Mouse (Mus musculus) CH12.LX (cell line): ENCODE data around the gene Irgm2.
"Not testable (repeated sequence)": the region's sequence is repeated elsewhere in the genome, so short reads cannot be mapped to it uniquely, and the experiment has no call there.

Experiments
- CHD2 ChIP-seq: IDR thresholded peaks from 2 replicates; pipeline ENCODE4 v1.6.1; 2011; ENCODE audit warnings: low read length, improper control_type of control experiment
- CTCF ChIP-seq, 2 experiments: IDR thresholded peaks in 1 of 2; conservative IDR thresholded peaks in 1 of 2; 2 replicates each; pipeline ENCODE4 v1.5.1; 2011 to 2012; ENCODE audit warnings: low read depth in 2 of 2, low read length in 2 of 2, improper control_type of control experiment in 1 of 2, inconsistent platforms in 1 of 2, mild to moderate bottlenecking in 1 of 2, moderate library complexity in 1 of 2
- E2F4 ChIP-seq: IDR thresholded peaks from 2 replicates; pipeline ENCODE4 v1.6.1; 2011; ENCODE audit warnings: low read depth, low read length, improper control_type of control experiment; ENCODE audit not compliant: insufficient replicate concordance
- EP300 ChIP-seq: IDR thresholded peaks from 2 replicates; pipeline ENCODE4 v1.6.1; 2011; ENCODE audit warnings: low read length, improper control_type of control experiment
- JUN ChIP-seq: IDR thresholded peaks from 2 replicates; pipeline ENCODE4 v1.6.1; 2011; ENCODE audit warnings: low read depth, mild to moderate bottlenecking, low read length, improper control_type of control experiment, moderate library complexity; ENCODE audit not compliant: insufficient read depth
- MAFK ChIP-seq: IDR thresholded peaks from 2 replicates; pipeline ENCODE4 v1.6.1; 2011; ENCODE audit warnings: low read length, improper control_type of control experiment; ENCODE audit not compliant: insufficient replicate concordance
- MAZ ChIP-seq: IDR thresholded peaks from 2 replicates; pipeline ENCODE4 v1.6.1; 2012; ENCODE audit warnings: low read depth, mild to moderate bottlenecking, inconsistent platforms, low read length, improper control_type of control experiment, moderate library complexity
- MYC ChIP-seq: IDR thresholded peaks from 2 replicates; pipeline ENCODE4 v1.6.1; 2011; ENCODE audit warnings: low read depth, mild to moderate bottlenecking, improper control_type of control experiment, low read length
- PAX5 ChIP-seq: IDR thresholded peaks from 2 replicates; pipeline ENCODE4 v1.6.1; 2012; ENCODE audit warnings: low read length, inconsistent platforms, mixed read lengths
- POLR2A ChIP-seq: IDR thresholded peaks from 2 replicates; pipeline ENCODE4 v1.6.1; 2011; ENCODE audit warnings: low read depth, mild to moderate bottlenecking, improper control_type of control experiment, low read length
- POLR2AphosphoS2 ChIP-seq: IDR thresholded peaks from 2 replicates; pipeline ENCODE4 v1.6.1; 2011; ENCODE audit warnings: low read depth, low read length, improper control_type of control experiment
- RAD21 ChIP-seq: IDR thresholded peaks from 2 replicates; pipeline ENCODE4 v1.6.1; 2011; ENCODE audit warnings: low read depth, mild to moderate bottlenecking, low read length, improper control_type of control experiment, moderate library complexity
- ZKSCAN1 ChIP-seq: IDR thresholded peaks from 2 replicates; pipeline ENCODE4 v1.6.1; 2012; ENCODE audit warnings: low read depth, inconsistent platforms, low read length, improper control_type of control experiment, borderline replicate concordance
- ZNF384 ChIP-seq: IDR thresholded peaks from 2 replicates; pipeline ENCODE4 v1.6.1; 2012; ENCODE audit warnings: low read depth, low read length, improper control_type of control experiment, inconsistent platforms

DNA sequence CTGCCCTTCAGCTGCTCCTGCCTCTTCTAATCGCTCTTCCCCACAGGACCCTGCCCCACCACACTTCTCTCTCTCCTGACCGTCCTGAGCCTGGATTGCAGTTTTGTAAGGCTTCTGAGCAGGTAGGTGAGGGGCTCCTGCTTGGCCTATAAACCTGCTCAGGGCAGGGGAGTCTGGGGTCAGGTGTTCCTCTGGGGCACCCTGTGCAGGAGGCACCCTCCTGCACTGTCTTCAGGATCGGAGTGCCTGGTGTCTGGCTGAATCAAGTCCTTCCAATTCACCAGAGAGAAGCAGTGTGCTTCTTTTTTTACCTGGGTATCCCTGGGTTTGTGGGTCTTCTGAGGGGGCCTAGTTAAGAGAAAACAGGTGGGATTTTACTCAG, 15.6 kb downstream of the Irgm2 start:
- not testable (repeated sequence) for TF ChIP-seq CTCF (conservative IDR thresholded peaks at IDR 0.05 in 1 of 2, IDR thresholded peaks at IDR 0.05 in 1 of 2; ENCODE audit: low read depth in 2 of 2, low read length in 2 of 2); CHD2; EP300; E2F4; MAFK; PAX5; ZKSCAN1; MYC; JUN; ZNF384; RAD21; POLR2AphosphoS2; MAZ
- TF ChIP-seq POLR2A = peak; percentile 35; the same call in 1 of the 2 replicates
